8 mouse cellular contexts compared by ENCODE assay signal in genomic region chr4:139576251-139576880, GRCm38 (mm10). TPM values are rescaled to one million over a fixed set of nuclear protein-coding genes. Genes with fewer than 3 reads are reported as not detected.
DNase-seq lines count a peak whose midpoint lies in the region; ATAC-seq and TF ChIP-seq lines count a peak whose summit lies in the region.

No protein-coding gene starts in this region.

- peak overlapping the region; percentile 57 for H3K9ac ChIP-seq in liver, adult 2 months (ENCODE audit: low read depth, low read length)
- no peak overlapping the region for H3K9ac ChIP-seq in embryonic facial prominence, embryonic 15.5 days

- no peaks in the 10 kb centered on the region for H3K9me3 ChIP-seq in embryonic facial prominence, embryonic 15.5 days (replicated peaks)
- no peaks in the 10 kb centered on the region for H3K9me3 ChIP-seq in limb, embryonic 10.5 days (replicated peaks)

- no peak for ATAC-seq in embryonic facial prominence, embryonic 15.5 days (ENCODE audit: insufficient number of reproducible peaks, low FRiP score, low TSS enrichment, low read depth)

- 26% methylated on average over 14 of the region's 14 CpGs for WGBS in liver, adult 2 months
- WGBS in embryonic facial prominence, embryonic 15.5 days = 34% methylated on average over 14 of the region's 14 CpGs
- WGBS in limb, embryonic 10.5 days = 52% methylated on average over 14 of the region's 14 CpGs
- WGBS in small intestine, adult 2 months = 24% methylated on average over 14 of the region's 14 CpGs

- H3K79me2 ChIP-seq in liver, adult 2 months (ENCODE audit: control insufficient read depth, insufficient read depth, low read length) = peaks cover 41% of the 10 kb centered on the region

- H3K36me3 ChIP-seq in liver, adult 2 months (ENCODE audit: control insufficient read depth, insufficient read depth, low read length) = no peaks in the 10 kb centered on the region
- no peaks in the 10 kb centered on the region for H3K36me3 ChIP-seq in embryonic facial prominence, embryonic 15.5 days
- H3K36me3 ChIP-seq in limb, embryonic 10.5 days = no peaks in the 10 kb centered on the region
- no peaks in the 10 kb centered on the region for H3K36me3 ChIP-seq in small intestine, adult 2 months (ENCODE audit: control insufficient read depth, insufficient read depth, low read length)

- no peak for DNase-seq in liver, adult 2 months (ENCODE audit: extremely low read depth, low read depth, low spot score)
- DNase-seq in liver = no peak
- no peak for DNase-seq in limb, embryonic 10.5 days (ENCODE audit: low spot score)
- DNase-seq in urinary bladder, postnatal 36 days (ENCODE audit: low spot score in 2 of 2) = no peak
- DNase-seq in retina, postnatal 1 day = no peak
- no peak for DNase-seq in gastrocnemius, postnatal 36 days

- no peak overlapping the region; the same call in 1 of the 2 replicates for H3K4me3 ChIP-seq in liver, adult 2 months (ENCODE audit: insufficient read depth, low read depth, low read length)
- H3K4me3 ChIP-seq in embryonic facial prominence, embryonic 15.5 days (replicated peaks) = peak overlapping the region; percentile 86
- peak overlapping the region; percentile 92 for H3K4me3 ChIP-seq in limb, embryonic 10.5 days
- H3K4me3 ChIP-seq in small intestine, adult 2 months (ENCODE audit: low read depth, low read length) = peak overlapping the region; percentile 83

- no peak for TF ChIP-seq POLR2A in liver, adult 2 months (IDR thresholded peaks at IDR 0.05; ENCODE audit: extremely low read depth, insufficient read depth, low read length)
- no peak for TF ChIP-seq POLR2A in small intestine, adult 2 months (IDR thresholded peaks at IDR 0.05; ENCODE audit: low read depth, low read length)

- intact Hi-C loops in gastrocnemius, postnatal 36 days (cut with DNase I) = no loop called here

- H3K27me3 ChIP-seq in liver, adult 2 months (ENCODE audit: control insufficient read depth, insufficient read depth, low read length) = no peaks in the 10 kb centered on the region
- no peaks in the 10 kb centered on the region for H3K27me3 ChIP-seq in embryonic facial prominence, embryonic 15.5 days
- peaks cover 13% of the 10 kb centered on the region; the same call in 1 of the 2 replicates for H3K27me3 ChIP-seq in limb, embryonic 10.5 days (ENCODE audit: low read depth, poor library complexity, severe bottlenecking)
- H3K27me3 ChIP-seq in small intestine, adult 2 months (ENCODE audit: control insufficient read depth, insufficient read depth, low read length) = no peaks in the 10 kb centered on the region

- H3K4me2 ChIP-seq in embryonic facial prominence, embryonic 15.5 days (replicated peaks) = peak overlapping the region; percentile 96

- TF ChIP-seq CTCF in liver, adult 2 months (IDR thresholded peaks at IDR 0.05; ENCODE audit: low read depth, low read length) = no peak
- no peak for TF ChIP-seq CTCF in small intestine, adult 2 months (IDR thresholded peaks at IDR 0.05; ENCODE audit: extremely low read depth, insufficient read length, insufficient replicate concordance, low read depth, low read length)

- peak overlapping the region; percentile 20; the same call in 1 of the 2 replicates for H3K27ac ChIP-seq in liver, adult 2 months (replicated peaks; ENCODE audit: insufficient read depth, low read depth, low read length)
- no peak overlapping the region for H3K27ac ChIP-seq in embryonic facial prominence, embryonic 15.5 days (replicated peaks)
- peak overlapping the region; percentile 38; the same call in 1 of the 2 replicates for H3K27ac ChIP-seq in limb, embryonic 10.5 days
- H3K27ac ChIP-seq in small intestine, adult 2 months (ENCODE audit: insufficient read depth, low read depth, low read length) = no peak overlapping the region

- peaks cover 53% of the 10 kb centered on the region for H3K4me1 ChIP-seq in liver, adult 2 months (ENCODE audit: control insufficient read depth, insufficient read depth, low read length)
- peaks cover 66% of the 10 kb centered on the region for H3K4me1 ChIP-seq in embryonic facial prominence, embryonic 15.5 days
- H3K4me1 ChIP-seq in limb, embryonic 10.5 days = peaks cover 78% of the 10 kb centered on the region
- H3K4me1 ChIP-seq in small intestine, adult 2 months (ENCODE audit: control insufficient read depth, insufficient read depth, insufficient read length, low read length) = peaks cover 35% of the 10 kb centered on the region

RNA-seq across cellular contexts. Expression of gene Gm21969, which starts 26.6 kb away (rescaled TPM):
- 0.09 and 0.27 TPM in 2 replicates for total RNA-seq in liver, adult 2 months (2014; rRNA removed)
- 0.11 and 0.14 TPM in 2 replicates for polyA plus RNA-seq in liver, adult 2 months (2012; rRNA removed)
- not detected in 2 replicates for polyA plus RNA-seq in embryonic facial prominence, embryonic 15.5 days (2015; fragmentation: Nextera tagmentation; extraction: Ambion mirVana)
- not detected in 2 replicates for polyA plus RNA-seq in limb, embryonic 10.5 days (2016; fragmentation: Nextera tagmentation; extraction: Ambion mirVana)
- polyA plus RNA-seq in small intestine, adult 2 months (2012; rRNA removed) = not detected in 2 replicates
- not detected for total RNA-seq in gastrocnemius, postnatal 36 days (2021)

RNA-seq across cellular contexts. Expression of gene Iffo2, which starts 46.0 kb away (rescaled TPM):
- total RNA-seq in liver, adult 2 months (2014; rRNA removed) = 4.3 and 5.4 TPM in 2 replicates
- polyA plus RNA-seq in liver, adult 2 months (2012; rRNA removed) = 5.3 and 7.0 TPM in 2 replicates
- 5.1 and 5.8 TPM in 2 replicates for polyA plus RNA-seq in embryonic facial prominence, embryonic 15.5 days (2015; fragmentation: Nextera tagmentation; extraction: Ambion mirVana)
- 2.8 and 4.1 TPM in 2 replicates for polyA plus RNA-seq in limb, embryonic 10.5 days (2016; fragmentation: Nextera tagmentation; extraction: Ambion mirVana)
- 2.6 and 3.3 TPM in 2 replicates for polyA plus RNA-seq in small intestine, adult 2 months (2012; rRNA removed)
- total RNA-seq in gastrocnemius, postnatal 36 days (2021) = 1 to 10 TPM; 2.0 to 2.1 TPM

RNA-seq across cellular contexts. Expression of gene Aldh4a1, which starts 46.3 kb away (rescaled TPM):
- 288 and 375 TPM in 2 replicates for total RNA-seq in liver, adult 2 months (2014; rRNA removed)
- 557 and 601 TPM in 2 replicates for polyA plus RNA-seq in liver, adult 2 months (2012; rRNA removed)
- polyA plus RNA-seq in embryonic facial prominence, embryonic 15.5 days (2015; fragmentation: Nextera tagmentation; extraction: Ambion mirVana) = 37.1 and 37.7 TPM in 2 replicates
- 25.5 and 26.0 TPM in 2 replicates for polyA plus RNA-seq in limb, embryonic 10.5 days (2016; fragmentation: Nextera tagmentation; extraction: Ambion mirVana)
- 48.3 and 110 TPM in 2 replicates for polyA plus RNA-seq in small intestine, adult 2 months (2012; rRNA removed)
- total RNA-seq in gastrocnemius, postnatal 36 days (2021) = 10 to 100 TPM; 63.9 to 75.8 TPM

Comparison
In these comparisons a context has a peak if more than half of its experiments do, and no peak if none do; other contexts are left out.
1. H3K27ac ChIP-seq: peak in liver, adult 2 months (single experiment) and limb, embryonic 10.5 days (single experiment); none in embryonic facial prominence, embryonic 15.5 days (single experiment) and small intestine, adult 2 months (single experiment).